Mouse (Mus musculus) kidney, adult 2 months (tissue): Measurements from ENCODE around the gene Adgrg6.

Experiments
- CTCF ChIP-seq: fragments of 200-500 bp; conservative IDR thresholded peaks from 2 replicates; pipeline ENCODE4 v1.5.1; 2011; ENCODE audit warnings: low read depth, mild to moderate bottlenecking, control low read depth, low read length, moderate library complexity, mixed read lengths; ENCODE audit not compliant: insufficient read depth, insufficient read length
- POLR2A ChIP-seq: fragments of 200-500 bp; IDR thresholded peaks from one replicate; pipeline ENCODE4 v1.6.1; 2011; ENCODE audit warnings: low read depth, low read length, control low read depth

DNA sequence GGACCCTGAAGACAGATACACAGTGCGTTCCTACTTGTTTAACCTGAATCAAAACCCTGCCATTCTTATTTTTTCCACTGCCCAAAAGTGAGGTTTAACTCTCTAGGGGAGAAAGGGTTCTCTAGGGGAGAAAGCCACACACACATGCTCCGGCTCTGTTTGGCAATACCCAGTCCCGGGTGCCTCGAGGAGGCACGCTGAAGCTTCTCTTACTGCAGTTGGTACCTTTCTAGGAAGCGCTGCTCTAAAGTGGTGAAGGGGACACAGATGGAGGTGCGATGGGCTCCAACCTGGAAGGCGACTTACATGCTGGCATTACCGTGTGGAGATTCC, 885 bp downstream of the Adgrg6 start:
- TF ChIP-seq CTCF (no peak), POLR2A (no peak)
